Mouse (Mus musculus) layer of hippocampus, postnatal 25 days (tissue): ENCODE data around the gene Thsd1. TPM values are rescaled to one million over a fixed set of nuclear protein-coding genes. Genes with fewer than 3 reads are reported as not detected.
"Not testable (repeated sequence)": the region's sequence is repeated elsewhere in the genome, so short reads cannot be mapped to it uniquely, and the experiment has no call there.

ENCODE experiments used
- DNase-seq, 2 experiments: peaks; one replicate each; pipeline ENCODE4 v3.0.0; 2022; ENCODE audit warnings: mixed read lengths in 2 of 2, low spot score in 1 of 2; ENCODE audit errors: extremely low spot score in 1 of 2
- total RNA-seq, 2 experiments: library from RNA; stranded (reverse); gene quantifications; 2 replicates each; pipeline ENCODE4 v1.2.3; 2021

Thsd1 gene
- total RNA-seq, 2 experiments from 2014 or later, result 3.7 to 4.1 TPM

DNA sequence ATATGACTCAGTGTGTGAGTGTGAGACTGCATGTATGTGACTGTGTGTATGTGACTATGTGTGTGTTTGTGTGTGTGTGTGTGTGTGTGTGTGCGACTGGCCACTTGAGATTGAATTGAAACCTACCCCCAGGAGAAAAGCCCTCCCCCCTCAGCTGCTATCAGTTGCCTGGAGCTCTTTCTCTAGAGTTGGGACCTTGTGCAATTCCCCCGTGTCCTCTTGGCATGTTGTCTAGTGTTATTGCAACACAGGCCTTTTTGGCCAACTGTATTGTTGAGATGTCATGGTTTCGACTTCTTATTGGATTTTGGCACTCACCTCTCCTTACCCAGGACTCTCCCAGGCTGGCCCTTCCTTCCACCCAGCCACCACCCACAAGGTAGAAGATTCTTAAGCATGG is 35.2 kb downstream of the Thsd1 start:
- no peak for DNase-seq

DNA sequence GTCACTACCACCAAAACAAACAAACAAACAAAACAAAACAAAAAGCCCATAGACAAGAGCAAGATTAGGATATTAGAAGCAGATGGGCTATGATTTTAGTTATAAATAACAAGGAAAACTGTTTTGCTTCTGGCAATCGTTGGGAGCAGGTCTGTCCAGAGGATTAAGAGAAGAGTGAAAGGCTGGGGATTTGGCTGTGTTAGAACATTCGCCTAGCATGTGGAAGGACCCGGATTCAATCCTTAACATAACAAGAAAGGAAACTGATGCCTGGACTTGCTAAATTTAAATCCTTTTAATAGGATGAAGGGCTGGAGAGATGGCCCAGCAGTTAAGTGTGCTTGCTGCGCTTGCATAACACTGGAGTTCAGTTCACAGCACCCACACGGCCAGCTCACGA is 37.2 kb downstream of the Thsd1 start:
- no peak for DNase-seq

DNA sequence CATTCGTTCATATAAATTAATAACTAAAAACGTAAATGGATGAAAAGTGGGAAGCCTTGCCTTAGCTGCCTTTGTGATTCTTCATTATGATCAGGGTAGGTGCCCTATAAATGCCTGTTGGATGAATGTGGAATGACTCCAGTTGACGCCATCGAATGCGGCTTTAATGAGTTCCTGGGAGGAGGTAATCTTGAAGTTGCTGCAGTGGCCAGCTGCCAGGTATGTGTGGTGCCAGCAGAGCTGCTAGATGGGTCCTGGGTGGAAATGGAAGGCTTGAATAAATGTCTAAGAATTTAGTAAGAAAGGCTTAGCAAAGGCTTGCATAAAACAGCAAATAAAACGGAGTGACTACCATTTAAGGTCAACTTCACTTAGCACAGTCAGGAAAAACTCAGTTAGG is 37.7 kb downstream of the Thsd1 start:
- DNase-seq, result no peak

DNA sequence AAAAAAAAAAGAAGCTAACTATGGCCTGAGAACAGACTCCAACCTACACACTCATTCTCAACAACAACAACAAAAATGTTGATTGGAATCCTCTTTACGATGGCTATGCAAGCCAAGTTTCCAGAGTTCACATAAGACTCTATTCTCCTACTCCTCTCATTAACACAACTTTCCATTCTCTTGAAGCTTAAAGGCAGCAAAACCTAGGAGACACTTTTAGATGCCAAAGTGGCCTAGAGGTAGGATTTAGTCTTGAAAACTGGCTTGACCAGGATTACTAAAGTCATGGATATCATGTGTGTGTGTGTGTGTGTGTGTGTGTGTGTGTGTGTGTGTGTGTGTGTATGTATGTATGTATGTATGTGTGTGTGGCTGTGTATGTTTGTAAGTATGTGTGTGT is 38.1 kb downstream of the Thsd1 start:
- no peak for DNase-seq

DNA sequence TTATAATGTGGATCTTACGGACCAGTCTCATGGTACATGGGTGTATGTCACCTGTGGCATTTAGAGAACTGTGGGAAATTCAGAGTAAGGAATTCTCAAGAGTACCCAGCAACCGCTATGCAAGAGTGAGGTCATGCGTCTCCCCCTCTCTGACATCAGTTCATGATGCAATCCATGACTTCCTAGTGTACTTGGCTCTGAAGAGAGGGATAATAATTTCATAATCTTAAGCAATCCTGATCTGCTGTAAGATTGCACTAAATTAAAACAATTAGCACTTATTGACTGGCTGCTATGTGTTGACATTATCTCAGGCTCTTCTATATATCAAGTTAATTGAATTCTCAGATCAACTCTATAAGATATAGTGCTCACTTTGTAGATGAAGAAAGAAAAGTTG is 39.7 kb downstream of the Thsd1 start:
- DNase-seq, result no peak

DNA sequence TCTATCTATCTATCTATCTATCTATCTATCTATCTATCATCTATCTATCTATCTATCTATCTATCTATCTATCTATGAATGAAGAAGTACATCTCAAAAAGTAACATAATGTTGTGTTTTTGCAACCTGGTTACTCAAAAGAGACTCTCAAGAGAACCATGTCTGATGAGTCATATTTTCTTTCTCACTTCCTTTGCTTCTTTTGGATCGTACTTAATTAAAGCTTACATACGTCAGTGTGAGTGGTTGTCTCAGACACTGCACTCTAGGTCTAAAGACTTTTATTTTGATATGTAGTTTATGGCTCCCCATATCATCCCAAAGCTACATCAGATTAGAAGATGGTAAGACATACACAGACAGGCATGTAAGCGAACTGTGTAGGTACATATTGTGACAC is 46.0 kb downstream of the Thsd1 start:
- DNase-seq, result no peak

DNA sequence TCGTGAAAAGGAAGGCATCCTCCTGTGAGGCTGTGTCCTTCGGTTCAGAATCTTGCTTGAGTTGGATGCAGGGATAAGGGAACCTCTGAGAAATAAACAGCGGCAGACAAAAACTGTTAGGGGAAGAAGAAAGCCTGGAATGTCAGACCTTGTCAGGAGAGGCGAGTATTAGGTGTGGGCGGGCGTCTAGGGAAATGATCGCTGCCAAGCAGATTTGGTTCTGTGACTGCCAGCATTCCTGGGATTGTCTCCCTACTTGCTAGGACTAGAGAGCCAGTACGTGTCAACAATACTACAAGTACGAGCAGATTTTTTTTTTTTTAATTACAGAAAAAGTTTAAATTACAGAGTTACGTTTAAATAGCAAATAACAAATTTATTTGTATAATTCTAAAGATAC is 47.5 kb downstream of the Thsd1 start:
- DNase-seq, result no peak

DNA sequence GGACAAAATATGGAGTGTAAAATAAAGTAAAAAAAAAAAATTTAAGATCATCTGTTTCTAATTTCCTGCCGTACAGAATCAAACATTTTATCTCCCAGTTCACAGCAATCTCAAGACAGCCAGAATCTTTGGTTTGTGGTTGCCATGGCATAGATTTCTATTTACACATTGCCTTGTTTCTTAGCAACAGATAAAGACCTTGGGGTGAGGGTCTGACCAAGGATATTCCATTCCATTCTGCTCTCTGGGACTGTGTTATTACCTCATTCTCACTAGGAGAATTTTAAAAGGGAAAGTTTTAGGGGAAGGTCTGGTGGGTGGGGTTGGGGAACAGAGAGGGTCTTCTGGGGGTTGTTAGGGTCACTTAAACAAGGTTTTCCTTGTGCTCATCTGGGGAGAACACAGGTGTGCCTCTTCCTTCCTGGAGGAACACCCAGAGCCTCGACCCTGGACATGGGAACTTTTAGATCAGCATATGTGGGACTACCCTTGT is 55.9 kb downstream of the Thsd1 start, which contains the start of gene Tpte:
Tpte (plus strand) TSS at position 443 of the 493 bp plus-strand sequence.
- DNase-seq, result no peak

DNA sequence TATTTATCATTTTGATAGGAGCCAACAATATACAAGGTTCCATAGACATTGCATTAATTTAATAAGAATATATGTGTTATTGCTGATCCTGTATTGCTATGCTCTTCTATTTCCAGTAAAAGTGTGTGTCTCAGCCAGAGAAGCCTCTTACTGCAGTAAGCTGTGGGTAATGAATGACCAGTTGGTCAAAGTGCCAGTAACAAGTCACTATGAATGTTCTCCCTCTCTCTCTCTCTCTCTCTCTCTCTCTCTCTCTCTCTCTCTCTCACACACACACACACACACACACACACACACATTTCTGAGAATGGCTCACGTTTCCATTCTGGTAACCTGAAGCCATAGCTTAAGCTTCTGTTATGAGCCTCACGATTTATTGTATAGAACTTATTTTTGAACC is 75.2 kb downstream of the Thsd1 start:
- DNase-seq, result no peak

DNA sequence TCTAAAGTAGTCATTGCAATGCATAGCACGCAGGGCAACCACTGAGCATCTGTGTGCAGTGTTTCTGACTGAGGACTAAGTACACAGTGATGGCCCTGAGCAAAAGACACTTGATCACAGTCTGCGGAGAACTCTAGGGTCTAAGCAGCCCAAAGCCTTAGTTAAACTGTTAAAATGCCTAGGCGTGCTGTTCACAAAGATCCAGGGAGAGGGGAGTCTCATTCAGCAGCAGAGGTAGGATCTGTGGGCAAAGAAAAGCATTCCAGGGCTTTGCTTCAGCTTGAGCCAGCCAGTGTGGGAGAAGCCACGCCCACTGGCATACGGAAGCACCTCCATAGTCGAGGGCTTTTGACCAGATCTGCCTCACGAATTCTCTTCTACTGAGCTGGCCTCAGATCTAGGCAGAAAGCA is 75.8 kb downstream of the Thsd1 start:
- DNase-seq, result no peak

DNA sequence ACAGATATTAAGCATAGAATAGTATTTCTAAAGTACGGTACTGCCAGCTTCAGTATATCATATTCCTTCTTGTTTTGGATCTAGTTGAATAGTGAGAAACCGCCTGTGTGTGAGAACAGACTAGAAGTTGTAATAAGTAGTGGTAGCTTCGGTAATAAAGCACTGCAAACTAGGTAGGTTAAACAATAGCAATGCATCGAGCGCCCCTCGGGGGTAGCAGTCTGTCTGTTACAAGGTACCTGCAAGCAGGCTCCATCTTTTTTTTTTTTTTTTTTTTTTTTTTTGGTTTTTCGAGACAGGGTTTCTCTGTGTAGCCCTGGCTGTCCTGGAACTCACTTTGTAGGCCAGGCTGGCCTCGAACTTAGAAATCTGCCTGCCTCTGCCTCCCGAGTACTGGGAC is 76.9 kb downstream of the Thsd1 start:
- not testable (repeated sequence) for DNase-seq

DNA sequence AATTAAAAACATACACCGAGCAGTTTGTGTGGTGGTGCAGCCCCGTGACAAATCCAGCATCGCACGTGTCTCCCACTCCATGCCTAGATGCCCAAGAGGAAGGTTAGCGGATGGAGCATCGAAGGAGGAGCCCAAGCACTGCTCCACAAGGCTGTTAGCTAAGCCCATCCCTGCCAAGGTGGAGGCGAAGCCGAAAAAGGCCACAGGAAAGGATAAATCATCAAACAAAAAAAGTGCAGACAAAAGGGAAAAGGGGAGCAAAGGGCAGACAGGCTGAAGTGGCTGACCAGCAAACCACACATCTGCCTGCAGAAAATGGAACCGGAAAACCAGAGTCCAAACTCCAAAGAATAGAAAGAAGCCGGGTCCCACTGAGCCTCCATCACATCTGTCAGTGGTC is 79.9 kb downstream of the Thsd1 start:
- no peak for DNase-seq

Other genes with a start within 250 kb of the Thsd1 start
- 1 to 10 TPM; 2.3 to 2.5 TPM for gene Atp7b, start 167.0 kb upstream of the Thsd1 start, total RNA-seq
- gene Alg11, start 166.6 kb upstream of the Thsd1 start, total RNA-seq, result 10 to 100 TPM; 34.2 to 39.1 TPM
- under 1 TPM; 0.34 to 0.47 TPM for gene Nek5, start 102.3 kb upstream of the Thsd1 start, total RNA-seq
- gene Nek3, start 60.9 kb upstream of the Thsd1 start, total RNA-seq, result 1 to 10 TPM; 2.5 to 2.8 TPM
- 1 to 10 TPM; 1.4 to 1.9 TPM for gene Ckap2, start 41.5 kb upstream of the Thsd1 start, total RNA-seq
- gene Vps36, start 34.5 kb upstream of the Thsd1 start, total RNA-seq, result 10 to 100 TPM; 28.0 to 30.9 TPM
- gene Tpte, start 56.1 kb downstream of the Thsd1 start, total RNA-seq, result not detected
- gene Slc25a15, start 171.3 kb downstream of the Thsd1 start, total RNA-seq, result 10 to 100 TPM; 10.9 to 11.0 TPM
- 10 to 100 TPM; 21.0 to 25.4 TPM for gene Mrps31, start 184.0 kb downstream of the Thsd1 start, total RNA-seq